Mouse (Mus musculus): Measurements from ENCODE around the gene Cpa1. TPM values are rescaled to one million over a fixed set of nuclear protein-coding genes. Genes with fewer than 3 reads are reported as not detected.

The Cpa1 gene
- polyA plus RNA-seq, 1 experiment from 2014 or later = 1.9 TPM

GRCm38 (mm10) chr6:30654402-30654859 is 15.4 kb downstream of the Cpa1 start:
- Histone ChIP-seq H3K4me3 (ENCODE audit: low read depth, low read length) (no peak overlapping the region), H3K4me2 (no peak overlapping the region), H3K36me3 (ENCODE audit: insufficient read depth) (no peaks in the 10 kb centered on the region), H3K27me3 (ENCODE audit: insufficient read depth, low read length) (no peaks in the 10 kb centered on the region), H3K4me1 (ENCODE audit: insufficient read depth) (peaks cover 31% of the 10 kb centered on the region; the same call in 1 of the 2 replicates), H3K9me3 (ENCODE audit: low read depth, low read length) (no peaks in the 10 kb centered on the region), H3K9ac (no peak overlapping the region), H3K27ac (ENCODE audit: low read depth) (peak overlapping the region; percentile 68; the same call in 1 of the 2 replicates)
- DNase-seq = no peak
- no peak for TF ChIP-seq CTCF (IDR thresholded peaks at IDR 0.05; ENCODE audit: low read depth)
- no peak for ATAC-seq (ENCODE audit: insufficient read depth)
- WGBS = 54% methylated on average over 6 of the region's 6 CpGs

GRCm38 (mm10) chr6:30654932-30655331 is 15.9 kb downstream of the Cpa1 start:
- peak overlapping the region; percentile 14; the same call in 1 of the 2 replicates for H3K27ac ChIP-seq (ENCODE audit: low read depth)

GRCm38 (mm10) chr6:30657279-30657678 is 18.3 kb downstream of the Cpa1 start:
- Histone ChIP-seq H3K4me3 (ENCODE audit: low read depth, low read length) (no peak overlapping the region), H3K27ac (ENCODE audit: low read depth) (no peak overlapping the region), H3K27me3 (ENCODE audit: insufficient read depth, low read length) (no peaks in the 10 kb centered on the region), H3K9ac (no peak overlapping the region), H3K9me3 (ENCODE audit: low read depth, low read length) (no peaks in the 10 kb centered on the region), H3K4me2 (no peak overlapping the region), H3K36me3 (ENCODE audit: insufficient read depth) (no peaks in the 10 kb centered on the region), H3K4me1 (ENCODE audit: insufficient read depth) (peaks cover 35% of the 10 kb centered on the region; the same call in 1 of the 2 replicates)
- TF ChIP-seq CTCF (IDR thresholded peaks at IDR 0.05; ENCODE audit: low read depth) = no peak
- 92% methylated on average over 12 of the region's 12 CpGs for WGBS
- no peak for ATAC-seq (ENCODE audit: insufficient read depth)
- no peak for DNase-seq

More at GRCm38 (mm10) chr6:30654932-30655331, 15.9 kb downstream of the Cpa1 start:
- peaks cover 31% of the 10 kb centered on the region; the same call in 1 of the 2 replicates for H3K4me1 ChIP-seq (ENCODE audit: insufficient read depth)
- H3K4me3 ChIP-seq (ENCODE audit: low read depth, low read length) = no peak overlapping the region
- H3K4me2 ChIP-seq = no peak overlapping the region
- H3K9ac ChIP-seq = no peak overlapping the region
- WGBS = 83% methylated on average over 3 of the region's 3 CpGs
- ATAC-seq (ENCODE audit: insufficient read depth) = no peak
- H3K9me3 ChIP-seq (ENCODE audit: low read depth, low read length) = no peaks in the 10 kb centered on the region
- TF ChIP-seq CTCF (IDR thresholded peaks at IDR 0.05; ENCODE audit: low read depth) = no peak
- no peak for DNase-seq
- no peaks in the 10 kb centered on the region for H3K27me3 ChIP-seq (ENCODE audit: insufficient read depth, low read length)
- no peaks in the 10 kb centered on the region for H3K36me3 ChIP-seq (ENCODE audit: insufficient read depth)

- no peaks in the 10 kb centered on the region for H3K9me3 ChIP-seq (ENCODE audit: low read depth, low read length)
- no peak overlapping the region for H3K9ac ChIP-seq
- DNase-seq = no peak
- no peaks in the 10 kb centered on the region for H3K36me3 ChIP-seq (ENCODE audit: insufficient read depth)
- no peak overlapping the region for H3K27ac ChIP-seq (ENCODE audit: low read depth)
- 62% methylated on average over 9 of the region's 9 CpGs for WGBS
- H3K4me3 ChIP-seq (ENCODE audit: low read depth, low read length) = no peak overlapping the region
- H3K4me1 ChIP-seq (ENCODE audit: insufficient read depth) = peaks cover 26% of the 10 kb centered on the region; the same call in 1 of the 2 replicates
- no peak for TF ChIP-seq CTCF (IDR thresholded peaks at IDR 0.05; ENCODE audit: low read depth)
- no peaks in the 10 kb centered on the region for H3K27me3 ChIP-seq (ENCODE audit: insufficient read depth, low read length)
- H3K4me2 ChIP-seq = no peak overlapping the region
- no peak for ATAC-seq (ENCODE audit: insufficient read depth)
These were observed 19.6 kb downstream of the Cpa1 start for GRCm38 (mm10) chr6:30658619-30659018.

GRCm38 (mm10) chr6:30664776-30665175 is 25.8 kb downstream of the Cpa1 start:
- no peaks in the 10 kb centered on the region for H3K9me3 ChIP-seq (ENCODE audit: low read depth, low read length)
- H3K4me1 ChIP-seq (ENCODE audit: insufficient read depth) = peaks cover 18% of the 10 kb centered on the region
- H3K4me3 ChIP-seq (ENCODE audit: low read depth, low read length) = no peak overlapping the region
- whole genome bisulfite sequencing = 49% methylated on average over 6 of the region's 6 CpGs
- H3K9ac ChIP-seq = no peak overlapping the region
- DNase-seq = no peak
- no peak for TF ChIP-seq CTCF (IDR thresholded peaks at IDR 0.05; ENCODE audit: low read depth)
- no peak overlapping the region for H3K4me2 ChIP-seq
- ATAC-seq (ENCODE audit: insufficient read depth) = no peak
- H3K27me3 ChIP-seq (ENCODE audit: insufficient read depth, low read length) = no peaks in the 10 kb centered on the region
- H3K36me3 ChIP-seq (ENCODE audit: insufficient read depth) = no peaks in the 10 kb centered on the region
- H3K27ac ChIP-seq (ENCODE audit: low read depth) = peak overlapping the region; percentile 72

GRCm38 (mm10) chr6:30665296-30665695 is 26.3 kb downstream of the Cpa1 start:
- no peak overlapping the region for H3K9ac ChIP-seq
- H3K9me3 ChIP-seq (ENCODE audit: low read depth, low read length) = no peaks in the 10 kb centered on the region
- WGBS = 25% methylated on average over 4 of the region's 4 CpGs
- H3K4me2 ChIP-seq = no peak overlapping the region
- H3K4me1 ChIP-seq (ENCODE audit: insufficient read depth) = peaks cover 18% of the 10 kb centered on the region
- no peaks in the 10 kb centered on the region for H3K27me3 ChIP-seq (ENCODE audit: insufficient read depth, low read length)
- DNase-seq (no peak), ATAC-seq (ENCODE audit: insufficient read depth) (no peak)
- H3K36me3 ChIP-seq (ENCODE audit: insufficient read depth) = no peaks in the 10 kb centered on the region
- TF ChIP-seq CTCF (IDR thresholded peaks at IDR 0.05; ENCODE audit: low read depth) = no peak
- H3K4me3 ChIP-seq (ENCODE audit: low read depth, low read length) = no peak overlapping the region
- H3K27ac ChIP-seq (ENCODE audit: low read depth) = peak overlapping the region; percentile 72

GRCm38 (mm10) chr6:30666043-30666442 is 27.0 kb downstream of the Cpa1 start:
- ATAC-seq (ENCODE audit: insufficient read depth) (no peak), DNase-seq (no peak)
- Histone ChIP-seq H3K27ac (ENCODE audit: low read depth) (peak overlapping the region; percentile 72; the same call in 1 of the 2 replicates), H3K9me3 (ENCODE audit: low read depth, low read length) (no peaks in the 10 kb centered on the region), H3K27me3 (ENCODE audit: insufficient read depth, low read length) (no peaks in the 10 kb centered on the region), H3K4me3 (ENCODE audit: low read depth, low read length) (no peak overlapping the region), H3K36me3 (ENCODE audit: insufficient read depth) (no peaks in the 10 kb centered on the region), H3K4me2 (no peak overlapping the region), H3K4me1 (ENCODE audit: insufficient read depth) (peaks cover 18% of the 10 kb centered on the region), H3K9ac (no peak overlapping the region)
- 29% methylated on average over 6 of the region's 6 CpGs for WGBS
- no peak for TF ChIP-seq CTCF (IDR thresholded peaks at IDR 0.05; ENCODE audit: low read depth)
